Mouse (Mus musculus) MEL (cell line): ENCODE data around the gene Ccl20. TPM values are rescaled to one million over a fixed set of nuclear protein-coding genes. Genes with fewer than 3 reads are reported as not detected.

Source experiments
- DNase-seq: peaks from one replicate; pipeline ENCODE4 v3.0.0; 2011; ENCODE audit warnings: low read depth, low spot score
- H3K27ac ChIP-seq: 2 replicates; pipeline ENCODE4 v1.5.1; 2012; ENCODE audit warnings: low read depth, mild to moderate bottlenecking, control low read depth, low read length, moderate library complexity; ENCODE audit not compliant: control insufficient read depth
- H3K27me3 ChIP-seq, 2 experiments: fragments of 150-350 bp in 1 of 2; sonication (generic) in 1 of 2; 2 replicates each; pipeline ENCODE4 v1.6.1; 2012; ENCODE audit warnings: low read length in 2 of 2, mild to moderate bottlenecking in 2 of 2, improper control_type of control experiment in 1 of 2, moderate library complexity in 1 of 2; ENCODE audit not compliant: insufficient read depth in 2 of 2, control insufficient read depth in 1 of 2
- H3K36me3 ChIP-seq, 2 experiments: 2 replicates each; pipeline ENCODE4 v1.6.1; 2012 to 2014; ENCODE audit warnings: low read length in 2 of 2, improper control_type of control experiment in 1 of 2, inconsistent platforms in 1 of 2, mild to moderate bottlenecking in 1 of 2; ENCODE audit not compliant: insufficient read depth in 2 of 2, control insufficient read depth in 1 of 2
- H3K4me1 ChIP-seq, 2 experiments: fragments of 150-350 bp in 1 of 2; sonication (generic) in 1 of 2; 2 replicates each; pipeline ENCODE4 v1.6.1; 2012; ENCODE audit warnings: low read length in 2 of 2, improper control_type of control experiment in 1 of 2, mild to moderate bottlenecking in 1 of 2; ENCODE audit not compliant: insufficient read depth in 2 of 2, control insufficient read depth in 1 of 2
- H3K4me3 ChIP-seq, 2 experiments: fragments of 150-350 bp in 1 of 2; sonication (generic) in 1 of 2; 2 replicates each; pipeline ENCODE4 v1.5.1; 2012; ENCODE audit warnings: low read depth in 2 of 2, low read length in 2 of 2, mild to moderate bottlenecking in 2 of 2, moderate library complexity in 2 of 2, control low read depth in 1 of 2, improper control_type of control experiment in 1 of 2; ENCODE audit not compliant: control insufficient read depth in 1 of 2, insufficient read depth in 1 of 2
- H3K79me2 ChIP-seq: 2 replicates; pipeline ENCODE4 v1.6.1; 2012; ENCODE audit warnings: mild to moderate bottlenecking, low read length, moderate library complexity; ENCODE audit not compliant: control insufficient read depth, poor library complexity, insufficient read depth
- H3K9ac ChIP-seq: 2 replicates; pipeline ENCODE4 v1.6.1; 2012; ENCODE audit warnings: low read depth, mild to moderate bottlenecking, control low read depth, low read length, moderate library complexity; ENCODE audit not compliant: control insufficient read depth, poor library complexity, severe bottlenecking
- H3K9me3 ChIP-seq: fragments of 150-350 bp; sonication (generic); replicated peaks from 2 replicates; pipeline ENCODE4 v1.6.1; 2012; ENCODE audit warnings: mild to moderate bottlenecking, low read length, improper control_type of control experiment, moderate library complexity; ENCODE audit not compliant: insufficient read depth
- CHD1 ChIP-seq: IDR thresholded peaks from 2 replicates; pipeline ENCODE4 v1.6.1; 2012; ENCODE audit warnings: low read depth, mild to moderate bottlenecking, inconsistent platforms, low read length, improper control_type of control experiment
- CHD2 ChIP-seq: IDR thresholded peaks from 2 replicates; pipeline ENCODE4 v1.6.1; 2011; ENCODE audit warnings: low read length, improper control_type of control experiment
- ELF1 ChIP-seq: IDR thresholded peaks from 2 replicates; pipeline ENCODE4 v1.6.1; 2014; ENCODE audit warnings: low read depth, mild to moderate bottlenecking, inconsistent platforms, low read length, improper control_type of control experiment, moderate library complexity
- EP300 ChIP-seq, 2 experiments: IDR thresholded peaks; 2 replicates each; pipeline ENCODE4 v1.6.1; 2011; ENCODE audit warnings: improper control_type of control experiment in 2 of 2, low read length in 2 of 2, low read depth in 1 of 2, mild to moderate bottlenecking in 1 of 2
- ETS1 ChIP-seq: IDR thresholded peaks from 2 replicates; pipeline ENCODE4 v1.6.1; 2012; ENCODE audit warnings: low read depth, mild to moderate bottlenecking, inconsistent platforms, low read length, improper control_type of control experiment, moderate library complexity
- GABPA ChIP-seq: IDR thresholded peaks from 2 replicates; pipeline ENCODE4 v1.6.1; 2012; ENCODE audit warnings: low read depth, mild to moderate bottlenecking, inconsistent platforms, low read length, improper control_type of control experiment, moderate library complexity
- HCFC1 ChIP-seq: IDR thresholded peaks from 2 replicates; pipeline ENCODE4 v1.6.1; 2012; ENCODE audit warnings: low read depth, mild to moderate bottlenecking, inconsistent platforms, low read length, improper control_type of control experiment, moderate library complexity
- JUND ChIP-seq: IDR thresholded peaks from 2 replicates; pipeline ENCODE4 v1.6.1; 2011; ENCODE audit warnings: low read depth, mild to moderate bottlenecking, improper control_type of control experiment, low read length
- MEF2A ChIP-seq: IDR thresholded peaks from 2 replicates; pipeline ENCODE4 v1.6.1; 2014; ENCODE audit warnings: low read depth, mild to moderate bottlenecking, inconsistent platforms, low read length, improper control_type of control experiment; ENCODE audit not compliant: poor library complexity, insufficient replicate concordance, severe bottlenecking; ENCODE audit errors: extremely low read depth
- MXI1 ChIP-seq: IDR thresholded peaks from 2 replicates; pipeline ENCODE4 v1.6.1; 2011; ENCODE audit warnings: mild to moderate bottlenecking, low read depth, low read length, improper control_type of control experiment
- MYC ChIP-seq: IDR thresholded peaks from 2 replicates; pipeline ENCODE4 v1.6.1; 2011; ENCODE audit warnings: low read depth, mild to moderate bottlenecking, low read length, improper control_type of control experiment, moderate library complexity
- POLR2A ChIP-seq, 2 experiments: IDR thresholded peaks; 2 replicates each; pipeline ENCODE4 v1.6.1; 2011 to 2012; ENCODE audit warnings: low read length in 2 of 2, mild to moderate bottlenecking in 2 of 2, control low read depth in 1 of 2, improper control_type of control experiment in 1 of 2, low read depth in 1 of 2, moderate library complexity in 1 of 2; ENCODE audit not compliant: control insufficient read depth in 1 of 2, insufficient read depth in 1 of 2, poor library complexity in 1 of 2
- POLR2AphosphoS5 ChIP-seq: IDR thresholded peaks from 2 replicates; pipeline ENCODE4 v1.6.1; 2012; ENCODE audit warnings: low read depth, borderline replicate concordance, mild to moderate bottlenecking, inconsistent platforms, low read length, moderate library complexity, mixed read lengths
- RAD21 ChIP-seq: IDR thresholded peaks from 2 replicates; pipeline ENCODE4 v1.6.1; 2011; ENCODE audit warnings: mild to moderate bottlenecking, low read depth, low read length, improper control_type of control experiment
- RCOR1 ChIP-seq: IDR thresholded peaks from 2 replicates; pipeline ENCODE4 v1.6.1; 2012; ENCODE audit warnings: low read depth, mild to moderate bottlenecking, inconsistent platforms, low read length, improper control_type of control experiment
- SIN3A ChIP-seq: IDR thresholded peaks from 2 replicates; pipeline ENCODE4 v1.6.1; 2012; ENCODE audit warnings: low read length, improper control_type of control experiment, inconsistent platforms
- SMC3 ChIP-seq: IDR thresholded peaks from 2 replicates; pipeline ENCODE4 v1.6.1; 2011; ENCODE audit warnings: low read depth, low read length, improper control_type of control experiment
- TAL1 ChIP-seq: IDR thresholded peaks from 2 replicates; pipeline ENCODE4 v1.6.1; 2012; ENCODE audit warnings: mild to moderate bottlenecking, inconsistent platforms, low read length, moderate library complexity, mixed read lengths
- TBP ChIP-seq: IDR thresholded peaks from 2 replicates; pipeline ENCODE4 v1.8.0; 2011; ENCODE audit warnings: low read depth, low read length, improper control_type of control experiment
- TCF12 ChIP-seq: IDR thresholded peaks from 2 replicates; pipeline ENCODE4 v1.6.1; 2014; ENCODE audit warnings: low read depth, mild to moderate bottlenecking, inconsistent platforms, low read length, improper control_type of control experiment, moderate library complexity
- USF1 ChIP-seq: IDR thresholded peaks from 2 replicates; pipeline ENCODE4 v1.6.1; 2014; ENCODE audit warnings: low read depth, mild to moderate bottlenecking, inconsistent platforms, low read length, improper control_type of control experiment, moderate library complexity
- USF2 ChIP-seq, 2 experiments: IDR thresholded peaks; 2 replicates each; pipeline ENCODE4 v1.6.1; 2011 to 2012; ENCODE audit warnings: improper control_type of control experiment in 2 of 2, low read length in 2 of 2, borderline replicate concordance in 1 of 2, inconsistent platforms in 1 of 2, low read depth in 1 of 2, mild to moderate bottlenecking in 1 of 2; ENCODE audit not compliant: insufficient read depth in 1 of 2
- ZC3H11A ChIP-seq: IDR thresholded peaks from 2 replicates; pipeline ENCODE4 v1.6.1; 2012; ENCODE audit warnings: low read depth, mild to moderate bottlenecking, inconsistent platforms, low read length, improper control_type of control experiment
- ZKSCAN1 ChIP-seq: IDR thresholded peaks from 2 replicates; pipeline ENCODE4 v1.6.1; 2012; ENCODE audit warnings: low read depth, mild to moderate bottlenecking, inconsistent platforms, low read length, improper control_type of control experiment, moderate library complexity
- ZMIZ1 ChIP-seq: IDR thresholded peaks from 2 replicates; pipeline ENCODE4 v1.6.1; 2012; ENCODE audit warnings: low read depth, mild to moderate bottlenecking, inconsistent platforms, low read length, improper control_type of control experiment, moderate library complexity
- ZNF384 ChIP-seq: IDR thresholded peaks from 2 replicates; pipeline ENCODE4 v1.6.1; 2012; ENCODE audit warnings: low read depth, mild to moderate bottlenecking, inconsistent platforms, low read length, improper control_type of control experiment
- polyA plus RNA-seq, 2 experiments: library from polyadenylated mRNA; stranded (reverse) in 1 of 2; unstranded in 1 of 2; fragments of >175 nt in 1 of 2; fragments of >200 nt in 1 of 2; gene quantifications; 2 replicates each; pipeline versions ENCODE4 v1.2.1 to v1.2.4; 2012; ENCODE audit warnings: low replicate concordance in 2 of 2, low read depth in 1 of 2; ENCODE audit not compliant: insufficient read length in 2 of 2, insufficient read depth in 1 of 2, missing spikeins in 1 of 2
- total RNA-seq: library from RNA; depleted of rRNA; stranded (reverse); fragments of 300-350 nt; gene quantifications from 2 replicates; pipeline ENCODE4 v1.2.3, GENCODE M21; 2012

Ccl20 gene
- total and polyA plus RNA-seq, 3 experiments: not detected

DNA sequence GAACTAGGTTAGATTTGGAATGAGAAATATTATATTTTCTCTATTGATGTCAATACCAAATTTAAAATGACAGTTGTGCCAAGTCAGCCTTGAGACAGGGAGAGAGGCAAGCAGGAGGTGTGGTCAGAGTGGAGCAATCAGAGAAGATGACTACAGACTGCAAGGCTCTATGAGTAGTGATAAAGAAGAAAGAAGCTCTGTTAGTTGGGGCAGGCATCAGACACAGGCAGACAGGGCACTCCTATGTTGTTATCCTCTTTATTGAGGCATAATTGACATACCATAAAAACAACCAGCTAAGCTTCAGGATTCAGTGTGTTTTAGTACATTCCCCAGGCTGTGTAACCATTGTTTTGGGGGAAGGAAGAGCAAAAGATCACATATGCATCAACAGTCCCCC lies 5.6 kb upstream of the Ccl20 start:
- TF ChIP-seq MYC (no peak), SIN3A (no peak), HCFC1 (no peak), EP300 (IDR thresholded peaks at IDR 0.05; ENCODE audit: low read depth in 1 of 2, low read length in 2 of 2) (no peak), ELF1 (no peak), ZNF384 (no peak), ZKSCAN1 (no peak), ZMIZ1 (no peak), GABPA (no peak), POLR2A (IDR thresholded peaks at IDR 0.05; ENCODE audit: control insufficient read depth in 1 of 2, insufficient read depth in 1 of 2, low read depth in 1 of 2, low read length in 2 of 2, poor library complexity in 1 of 2) (no peak), ETS1 (no peak), ZC3H11A (no peak)
- H3K4me3 ChIP-seq: no peak overlapping the region
- H3K9ac ChIP-seq: no peak overlapping the region
- no peaks in the 10 kb centered on the region for H3K27me3 ChIP-seq
- no peaks in the 10 kb centered on the region for H3K36me3 ChIP-seq
- DNase-seq: no peak
- H3K4me1 ChIP-seq: no peaks in the 10 kb centered on the region
- no peak overlapping the region for H3K27ac ChIP-seq
- H3K9me3 ChIP-seq: no peaks in the 10 kb centered on the region
- no peaks in the 10 kb centered on the region for H3K79me2 ChIP-seq

DNA sequence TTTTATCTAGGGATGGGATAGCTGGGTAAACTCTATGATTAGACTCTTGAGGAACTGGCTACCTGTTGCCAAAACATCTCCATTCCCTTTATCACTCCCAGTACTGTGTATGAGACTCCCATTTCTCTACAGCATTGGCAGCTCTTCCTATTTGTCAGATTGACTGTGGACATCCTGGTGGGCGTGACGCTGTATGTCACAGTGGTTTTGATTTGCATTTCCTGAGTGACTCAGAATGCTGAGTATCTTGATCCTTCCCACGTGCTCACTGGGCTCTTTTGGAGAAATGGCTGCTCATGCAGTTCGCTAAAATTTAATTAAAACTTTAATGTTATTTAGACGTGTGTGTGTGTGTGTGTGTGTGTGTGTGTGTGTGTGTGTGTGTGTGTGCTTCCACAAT lies 4.8 kb upstream of the Ccl20 start:
- Histone ChIP-seq H3K27me3 (no peaks in the 10 kb centered on the region), H3K36me3 (no peaks in the 10 kb centered on the region), H3K9me3 (no peaks in the 10 kb centered on the region), H3K4me1 (no peaks in the 10 kb centered on the region), H3K27ac (no peak overlapping the region), H3K4me3 (no peak overlapping the region), H3K9ac (no peak overlapping the region), H3K79me2 (no peaks in the 10 kb centered on the region)
- no peak for TF ChIP-seq RAD21
- no peak for TF ChIP-seq ZMIZ1
- no peak for TF ChIP-seq ELF1
- TF ChIP-seq SIN3A: no peak
- TF ChIP-seq POLR2AphosphoS5: no peak
- TF ChIP-seq TBP: no peak
- DNase-seq: no peak

DNA sequence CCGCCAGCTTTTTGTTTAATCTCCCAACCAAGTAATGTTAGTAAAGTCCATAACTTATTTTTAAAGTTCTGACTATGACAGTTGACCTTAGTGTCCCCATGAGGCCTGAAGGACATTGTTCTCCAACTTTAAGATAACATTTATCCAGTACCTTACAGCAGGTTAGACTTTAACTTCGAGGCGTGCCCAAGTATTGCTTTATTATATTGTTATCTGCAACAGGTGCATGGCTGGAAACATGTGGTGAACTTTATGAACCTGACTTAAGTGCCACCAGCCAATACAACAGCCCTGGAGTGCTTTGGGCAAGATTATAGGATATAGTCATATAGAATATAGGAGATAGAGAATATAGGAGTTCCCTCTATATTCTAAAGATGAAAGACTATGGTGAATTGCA lies 651 bp downstream of the Ccl20 start:
- DNase-seq: no peak
- Histone ChIP-seq H3K36me3 (no peaks in the 10 kb centered on the region), H3K79me2 (no peaks in the 10 kb centered on the region), H3K9me3 (no peaks in the 10 kb centered on the region), H3K27ac (no peak overlapping the region), H3K27me3 (no peaks in the 10 kb centered on the region), H3K4me1 (no peaks in the 10 kb centered on the region), H3K4me3 (no peak overlapping the region), H3K9ac (no peak overlapping the region)
- TF ChIP-seq ZKSCAN1 (no peak), USF1 (no peak), HCFC1 (no peak), ZNF384 (no peak), SMC3 (no peak), TCF12 (no peak), TBP (no peak), POLR2A (IDR thresholded peaks at IDR 0.05; ENCODE audit: control insufficient read depth in 1 of 2, insufficient read depth in 1 of 2, low read depth in 1 of 2, low read length in 2 of 2, poor library complexity in 1 of 2) (no peak), USF2 (IDR thresholded peaks at IDR 0.05; ENCODE audit: borderline replicate concordance in 1 of 2, insufficient read depth in 1 of 2, low read depth in 1 of 2, low read length in 2 of 2) (no peak), CHD1 (no peak), RCOR1 (no peak), ETS1 (no peak), MYC (no peak), MXI1 (no peak), EP300 (IDR thresholded peaks at IDR 0.05; ENCODE audit: low read depth in 1 of 2, low read length in 2 of 2) (no peak), CHD2 (no peak), JUND (no peak), MEF2A (no peak), TAL1 (no peak)
